Mouse (Mus musculus) ES-E14 (cell line): ENCODE results near the gene Gm20661.

Experiments used
- CHD2 ChIP-seq: IDR thresholded peaks from 2 replicates; pipeline ENCODE4 v1.6.1; 2014; ENCODE audit warnings: mild to moderate bottlenecking, low read depth, low read length, inconsistent platforms
- ZNF384 ChIP-seq: IDR thresholded peaks from 2 replicates; pipeline ENCODE4 v1.6.1; 2012; ENCODE audit warnings: low read depth, low read length, inconsistent platforms

GRCm38 (mm10) chr9:108008041-108008440 lies 25.2 kb downstream of the Gm20661 start:
- TF ChIP-seq ZNF384 (no peak), CHD2 (no peak)
